ENCODE assay signal across 8 mouse cellular contexts in genomic region chr17:15823215-15823614, GRCm38 (mm10). TPM values are rescaled to one million over a fixed set of nuclear protein-coding genes. Genes with fewer than 3 reads are reported as not detected.
DNase-seq lines count a peak whose midpoint lies in the region.
"Had no signal": no experiment of that assay in that cellular context is flagged by ENCODE, and none has a peak within 500 bp of the region (broad histone marks: within the 10 kb centered on the region; RNA-seq: fewer than 3 reads in every experiment).

No protein-coding gene starts in this region.

- H3K27ac ChIP-seq in hindbrain, embryonic 10.5 days, result peak overlapping the region; percentile 98; the same call in 1 of the 2 replicates
- peak overlapping the region; percentile 62; the same call in 1 of the 2 replicates for H3K27ac ChIP-seq in midbrain, embryonic 10.5 days (replicated peaks)

- WGBS in hindbrain, embryonic 10.5 days, result 21% methylated on average over 5 of the region's 5 CpGs
- WGBS in midbrain, embryonic 10.5 days, result 22% methylated on average over 5 of the region's 5 CpGs

- no peaks in the 10 kb centered on the region for H3K9me3 ChIP-seq in hindbrain, embryonic 10.5 days
- no peaks in the 10 kb centered on the region for H3K9me3 ChIP-seq in midbrain, embryonic 10.5 days (replicated peaks)

- H3K4me3 ChIP-seq in hindbrain, embryonic 10.5 days, result peak overlapping the region; percentile 98
- peak overlapping the region; percentile 91 for H3K4me3 ChIP-seq in midbrain, embryonic 10.5 days

- peaks cover 49% of the 10 kb centered on the region for H3K4me1 ChIP-seq in hindbrain, embryonic 10.5 days (replicated peaks)
- H3K4me1 ChIP-seq in midbrain, embryonic 10.5 days, result peaks cover 50% of the 10 kb centered on the region

- peaks cover 31% of the 10 kb centered on the region for H3K36me3 ChIP-seq in hindbrain, embryonic 10.5 days
- peaks cover 31% of the 10 kb centered on the region for H3K36me3 ChIP-seq in midbrain, embryonic 10.5 days

- DNase-seq in 3T3-L1 (ENCODE audit: low read depth, low spot score) (peak; percentile 11), ZHBTc4 (ENCODE audit: low read depth, low spot score) (peak; percentile 60)
- DNase-seq in hindbrain, embryonic 10.5 days (ENCODE audit: low spot score), result no peak
- DNase-seq in midbrain, embryonic 10.5 days (ENCODE audit: low spot score), result no peak
- no peak for DNase-seq in gastrocnemius, adult 8-10 months (ENCODE audit: low spot score in 2 of 2)
- DNase-seq in left cerebral cortex, adult 8-10 months (ENCODE audit: low spot score in 2 of 2), result no peak
- DNase-seq in layer of hippocampus, postnatal 10 days (ENCODE audit: low spot score in 2 of 2), result no peak
- DNase-seq: adrenal gland, postnatal 36 days had no signal

- no peaks in the 10 kb centered on the region for H3K27me3 ChIP-seq in hindbrain, embryonic 10.5 days (ENCODE audit: insufficient read depth, poor library complexity, severe bottlenecking)
- H3K27me3 ChIP-seq in midbrain, embryonic 10.5 days (ENCODE audit: low read depth, poor library complexity, severe bottlenecking), result no peaks in the 10 kb centered on the region

RNA-seq across cellular contexts. Expression of gene Rgmb, which starts 7.6 kb away (rescaled TPM):
- polyA plus RNA-seq in hindbrain, embryonic 10.5 days (2016; fragmentation: Nextera tagmentation; extraction: Ambion mirVana), result 29.3 and 75.7 TPM in 2 replicates
- 27.6 and 43.0 TPM in 2 replicates for polyA plus RNA-seq in midbrain, embryonic 10.5 days (2016; fragmentation: Nextera tagmentation; extraction: Ambion mirVana)
- 10 to 100 TPM; 36.9 to 46.0 (median 41.8) TPM for total RNA-seq in gastrocnemius, adult 8-10 months (2022)
- total RNA-seq in left cerebral cortex, adult 8-10 months (2022), result 10 to 100 TPM; 52.7 to 71.1 (median 66.7) TPM
- 100 to 1,000 TPM; 108 to 113 TPM for total RNA-seq in layer of hippocampus, postnatal 10 days (2021)

Comparison
In these comparisons a context has a peak if more than half of its experiments do, and no peak if none do; other contexts are left out.
1. DNase-seq: peak in 3T3-L1 (single experiment) and ZHBTc4 (single experiment); none in hindbrain, embryonic 10.5 days (single experiment), midbrain, embryonic 10.5 days (single experiment), gastrocnemius, adult 8-10 months (0 of 2), left cerebral cortex, adult 8-10 months (0 of 2) and layer of hippocampus, postnatal 10 days (0 of 2).